Mouse (Mus musculus): ENCODE data around the gene Cstf1. TPM values are rescaled to one million over a fixed set of nuclear protein-coding genes. Genes with fewer than 3 reads are reported as not detected.
A peak's percentile ranks its signal among the peaks of the same experiment; 100 is the strongest.

Cstf1 gene
- 18.0 and 19.4 TPM in 2 replicates for polyA plus RNA-seq (2015; fragmentation: Nextera tagmentation; extraction: Ambion mirVana)

DNA sequence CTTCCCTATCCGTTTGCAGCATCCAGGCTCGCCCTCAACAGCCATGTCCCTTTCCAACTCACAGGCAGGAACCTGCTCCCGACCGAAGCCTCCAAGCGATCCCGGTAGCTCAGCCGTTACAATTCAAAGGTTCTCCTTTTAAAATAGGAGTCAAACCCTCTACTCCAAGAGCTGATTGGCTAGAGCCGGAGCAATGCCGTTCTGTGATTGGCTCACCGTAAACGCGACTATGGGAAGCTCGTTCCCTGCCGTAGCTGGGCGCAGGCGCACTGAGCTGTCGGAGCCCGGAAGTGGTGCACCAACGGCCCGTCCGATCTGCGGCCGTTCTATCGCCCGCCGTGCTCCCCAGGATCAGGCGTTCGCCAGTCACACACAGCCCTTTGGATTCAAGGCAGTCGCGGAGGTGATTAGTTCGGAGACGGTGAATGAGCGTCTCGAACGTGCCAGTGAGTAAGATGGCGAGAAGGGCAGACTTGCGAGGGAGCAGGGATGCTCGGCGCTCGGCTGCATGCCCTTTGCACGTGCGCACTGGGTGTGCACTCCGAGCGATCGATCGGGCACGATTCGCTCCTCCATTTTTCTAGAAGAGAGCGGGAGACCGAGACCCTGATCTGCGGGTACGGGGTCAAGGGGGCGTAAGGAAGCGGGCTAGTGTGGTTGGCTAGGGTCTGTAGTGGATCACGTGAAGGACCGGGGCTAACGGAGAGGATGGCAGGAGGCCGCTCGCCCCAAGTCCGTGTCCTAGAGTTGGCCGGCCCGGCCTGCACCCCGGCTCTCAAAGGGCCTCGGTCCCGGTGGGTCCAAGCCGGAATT lies at the start of gene Cstf1, which contains the start of gene Aurka:
Cstf1 (plus strand) TSS at position 271 of the 813 bp plus-strand sequence.
Aurka (minus strand) TSS at position 125 of the 813 bp plus-strand sequence.
- peak within 1 kb of the TSS; percentile 95 for H3K4me3 ChIP-seq (ENCODE audit: low read depth, low read length)
- WGBS, result under 1% methylated on average over 66 of the region's 66 CpGs
- peaks cover 45% of the 10 kb centered on the region for H3K36me3 ChIP-seq (ENCODE audit: control insufficient read depth, insufficient read depth)
- H3K27me3 ChIP-seq (replicated peaks; ENCODE audit: control insufficient read depth, insufficient read depth, low read length), result no peaks in the 10 kb centered on the region
- peak; percentile 99 for ATAC-seq
- no peaks in the 10 kb centered on the region for H3K9me3 ChIP-seq (ENCODE audit: control insufficient read depth)
- peak within 1 kb of the TSS; percentile 84 for H3K4me2 ChIP-seq (replicated peaks; ENCODE audit: low read depth)
- H3K27ac ChIP-seq (ENCODE audit: low read depth, low read length), result peak within 1 kb of the TSS; percentile 75
- peak within 1 kb of the TSS; percentile 87 for H3K9ac ChIP-seq (ENCODE audit: low read depth, low read length)
- TF ChIP-seq CTCF (IDR thresholded peaks at IDR 0.05; ENCODE audit: low read depth), result no peak
- H3K4me1 ChIP-seq (replicated peaks; ENCODE audit: control insufficient read depth, insufficient read depth, low read length), result no peaks in the 10 kb centered on the region

DNA sequence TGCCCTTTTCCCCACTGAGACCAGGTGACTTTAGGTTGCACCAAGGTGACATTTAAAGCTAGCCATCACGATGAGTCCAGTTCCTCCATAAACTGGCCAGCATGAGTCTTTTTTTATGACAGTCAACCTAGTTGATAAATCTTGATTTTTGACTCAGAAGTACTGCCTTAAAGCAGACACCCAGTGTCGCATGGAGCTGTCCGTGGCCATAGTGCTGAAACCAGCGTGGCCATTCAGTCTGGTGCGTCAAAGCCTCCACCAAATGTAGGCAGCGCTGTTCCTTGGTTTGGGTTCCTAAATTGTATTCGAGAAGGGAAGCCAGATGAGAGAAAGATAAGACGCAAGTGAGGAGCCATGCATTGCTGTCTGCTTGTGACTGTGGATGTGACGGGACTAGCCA lies 49.6 kb upstream of the Cstf1 start:
- TF ChIP-seq CTCF (IDR thresholded peaks at IDR 0.05; ENCODE audit: low read depth), result peak; percentile 34
- no peaks in the 10 kb centered on the region for H3K9me3 ChIP-seq (ENCODE audit: control insufficient read depth)
- no peaks in the 10 kb centered on the region for H3K27me3 ChIP-seq (replicated peaks; ENCODE audit: control insufficient read depth, insufficient read depth, low read length)
- H3K36me3 ChIP-seq (ENCODE audit: control insufficient read depth, insufficient read depth), result no peaks in the 10 kb centered on the region
- no peak overlapping the region for H3K27ac ChIP-seq (ENCODE audit: low read depth, low read length)
- H3K9ac ChIP-seq (ENCODE audit: low read depth, low read length), result no peak overlapping the region
- H3K4me3 ChIP-seq (ENCODE audit: low read depth, low read length), result no peak overlapping the region
- no peak for ATAC-seq
- no peak overlapping the region for H3K4me2 ChIP-seq (replicated peaks; ENCODE audit: low read depth)
- WGBS, result 12% methylated on average over 9 of the region's 9 CpGs
- no peaks in the 10 kb centered on the region for H3K4me1 ChIP-seq (replicated peaks; ENCODE audit: control insufficient read depth, insufficient read depth, low read length)

DNA sequence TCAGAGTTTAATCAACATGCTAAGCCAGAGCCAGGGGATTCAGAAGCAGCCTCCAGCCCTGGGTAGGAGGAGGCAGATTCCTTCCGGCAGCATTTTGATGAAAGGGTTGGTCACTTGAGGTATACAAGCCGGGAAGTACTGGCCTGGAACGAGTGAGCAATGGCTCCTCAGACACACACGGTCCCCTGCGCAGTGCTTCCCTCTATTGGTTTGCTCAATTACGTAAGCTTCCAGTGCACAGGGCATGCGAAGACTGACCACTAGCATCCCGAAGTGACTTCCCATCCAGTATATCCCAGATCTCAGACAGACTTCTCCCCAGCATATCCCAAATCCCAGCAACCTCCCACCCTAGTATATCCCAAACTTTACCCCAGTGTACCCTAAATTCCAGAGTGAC lies 42.2 kb upstream of the Cstf1 start:
- H3K9ac ChIP-seq (ENCODE audit: low read depth, low read length), result no peak overlapping the region
- no peak overlapping the region for H3K27ac ChIP-seq (ENCODE audit: low read depth, low read length)
- no peaks in the 10 kb centered on the region for H3K36me3 ChIP-seq (ENCODE audit: control insufficient read depth, insufficient read depth)
- peaks cover 10% of the 10 kb centered on the region; the same call in 1 of the 2 replicates for H3K27me3 ChIP-seq (replicated peaks; ENCODE audit: control insufficient read depth, insufficient read depth, low read length)
- ATAC-seq, result no peak
- H3K4me2 ChIP-seq (replicated peaks; ENCODE audit: low read depth), result no peak overlapping the region
- H3K4me3 ChIP-seq (ENCODE audit: low read depth, low read length), result no peak overlapping the region
- H3K4me1 ChIP-seq (replicated peaks; ENCODE audit: control insufficient read depth, insufficient read depth, low read length), result no peaks in the 10 kb centered on the region
- no peaks in the 10 kb centered on the region for H3K9me3 ChIP-seq (ENCODE audit: control insufficient read depth)
- 54% methylated on average over 8 of the region's 8 CpGs for WGBS
- TF ChIP-seq CTCF (IDR thresholded peaks at IDR 0.05; ENCODE audit: low read depth), result no peak

DNA sequence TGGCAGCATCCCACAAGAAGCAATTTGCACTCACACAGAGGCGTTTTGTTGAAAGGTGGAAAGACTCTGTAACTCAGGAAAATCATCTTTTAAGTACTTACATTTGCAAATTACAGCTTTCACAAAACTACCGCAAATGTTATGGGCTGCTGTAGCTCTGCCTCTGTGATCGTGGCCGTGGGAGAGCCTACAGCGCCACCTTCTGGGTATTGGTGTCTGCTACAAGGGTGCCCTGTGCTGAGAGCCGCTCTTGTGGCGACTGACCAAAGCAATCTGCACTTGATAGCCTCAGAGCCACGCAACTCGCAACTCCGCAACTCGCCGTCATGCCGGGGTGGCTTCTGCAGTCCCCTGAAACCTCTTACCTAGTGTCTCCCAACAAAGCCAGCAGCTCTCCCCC lies 41.3 kb upstream of the Cstf1 start:
- no peak overlapping the region for H3K4me2 ChIP-seq (replicated peaks; ENCODE audit: low read depth)
- H3K27ac ChIP-seq (ENCODE audit: low read depth, low read length), result no peak overlapping the region
- WGBS, result 5% methylated on average over 13 of the region's 13 CpGs
- no peaks in the 10 kb centered on the region for H3K4me1 ChIP-seq (replicated peaks; ENCODE audit: control insufficient read depth, insufficient read depth, low read length)
- H3K9me3 ChIP-seq (ENCODE audit: control insufficient read depth), result no peaks in the 10 kb centered on the region
- H3K9ac ChIP-seq (ENCODE audit: low read depth, low read length), result no peak overlapping the region
- no peak overlapping the region for H3K4me3 ChIP-seq (ENCODE audit: low read depth, low read length)
- no peak for ATAC-seq
- peaks cover 10% of the 10 kb centered on the region; the same call in 1 of the 2 replicates for H3K27me3 ChIP-seq (replicated peaks; ENCODE audit: control insufficient read depth, insufficient read depth, low read length)
- H3K36me3 ChIP-seq (ENCODE audit: control insufficient read depth, insufficient read depth), result no peaks in the 10 kb centered on the region
- peak; percentile 85 for TF ChIP-seq CTCF (IDR thresholded peaks at IDR 0.05; ENCODE audit: low read depth)

- ATAC-seq, result no peak
- Histone ChIP-seq H3K4me2 (replicated peaks; ENCODE audit: low read depth) (no peak overlapping the region), H3K27me3 (replicated peaks; ENCODE audit: control insufficient read depth, insufficient read depth, low read length) (no peaks in the 10 kb centered on the region), H3K9ac (ENCODE audit: low read depth, low read length) (no peak overlapping the region), H3K27ac (ENCODE audit: low read depth, low read length) (no peak overlapping the region), H3K9me3 (ENCODE audit: control insufficient read depth) (no peaks in the 10 kb centered on the region), H3K36me3 (ENCODE audit: control insufficient read depth, insufficient read depth) (no peaks in the 10 kb centered on the region), H3K4me3 (ENCODE audit: low read depth, low read length) (no peak overlapping the region), H3K4me1 (replicated peaks; ENCODE audit: control insufficient read depth, insufficient read depth, low read length) (no peaks in the 10 kb centered on the region)
- WGBS, result 86% methylated on average over 19 of the region's 19 CpGs
- TF ChIP-seq CTCF (IDR thresholded peaks at IDR 0.05; ENCODE audit: low read depth), result no peak
Observed at GRCm38 (mm10) chr2:172338206-172338942, 32.1 kb upstream of the Cstf1 start.

- Histone ChIP-seq H3K4me2 (replicated peaks; ENCODE audit: low read depth) (no peak overlapping the region), H3K9ac (ENCODE audit: low read depth, low read length) (no peak overlapping the region), H3K36me3 (ENCODE audit: control insufficient read depth, insufficient read depth) (no peaks in the 10 kb centered on the region), H3K9me3 (ENCODE audit: control insufficient read depth) (no peaks in the 10 kb centered on the region), H3K27me3 (replicated peaks; ENCODE audit: control insufficient read depth, insufficient read depth, low read length) (no peaks in the 10 kb centered on the region), H3K27ac (ENCODE audit: low read depth, low read length) (no peak overlapping the region), H3K4me1 (replicated peaks; ENCODE audit: control insufficient read depth, insufficient read depth, low read length) (no peaks in the 10 kb centered on the region), H3K4me3 (ENCODE audit: low read depth, low read length) (no peak overlapping the region)
- TF ChIP-seq CTCF (IDR thresholded peaks at IDR 0.05; ENCODE audit: low read depth), result no peak
- 56% methylated on average over 3 of the region's 3 CpGs for WGBS
- ATAC-seq, result no peak
Observed at GRCm38 (mm10) chr2:172340936-172341335, 29.5 kb upstream of the Cstf1 start.
